Mouse (Mus musculus): ENCODE results near the gene Kctd4.
"Not testable (repeated sequence)": the region's sequence is repeated elsewhere in the genome, so short reads cannot be mapped to it uniquely, and the experiment has no call there.

Gene Kctd4

DNA sequence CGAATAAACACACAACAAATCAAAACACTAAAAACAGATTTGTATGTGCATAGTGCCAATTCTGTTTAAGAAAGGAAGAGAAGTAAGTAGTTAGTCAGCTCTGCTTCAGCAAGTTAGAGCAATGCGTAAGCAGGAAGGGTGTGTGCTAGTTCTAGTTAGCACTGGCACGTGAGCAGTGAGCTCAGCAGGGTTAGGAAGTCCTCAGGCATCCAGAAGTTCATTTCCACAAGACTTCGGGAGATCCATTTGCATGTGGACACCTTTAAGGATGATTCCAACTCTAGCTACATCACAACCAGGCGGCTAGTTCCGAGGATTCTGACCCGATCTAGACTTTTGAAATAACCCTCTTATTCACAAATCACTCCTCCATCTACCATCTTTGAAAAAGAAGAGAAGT lies at the start of gene Kctd4:
Kctd4 (plus strand) TSS at position 244 of the 400 bp plus-strand sequence.
- no peak for DNase-seq

DNA sequence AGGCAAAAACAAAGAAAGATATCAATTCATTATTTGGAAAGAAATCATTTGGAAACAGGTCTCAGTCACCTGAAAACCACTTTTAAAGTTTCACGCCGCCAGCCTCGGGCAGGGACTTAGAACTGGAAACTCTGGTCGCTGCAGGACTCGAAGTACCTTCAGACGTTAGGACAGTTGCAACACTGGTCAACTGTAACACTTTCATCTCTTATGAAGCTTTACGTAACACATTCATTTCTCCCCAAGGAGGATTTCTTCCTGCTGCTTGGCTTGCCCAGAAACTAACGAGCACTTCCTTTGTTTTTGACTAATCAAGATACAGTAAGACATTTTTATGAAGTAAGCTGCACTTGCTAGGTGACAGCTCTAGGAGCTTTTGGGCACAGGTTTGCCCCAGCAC lies 47.9 kb upstream of the Kctd4 start:
- DNase-seq, result no peak

DNA sequence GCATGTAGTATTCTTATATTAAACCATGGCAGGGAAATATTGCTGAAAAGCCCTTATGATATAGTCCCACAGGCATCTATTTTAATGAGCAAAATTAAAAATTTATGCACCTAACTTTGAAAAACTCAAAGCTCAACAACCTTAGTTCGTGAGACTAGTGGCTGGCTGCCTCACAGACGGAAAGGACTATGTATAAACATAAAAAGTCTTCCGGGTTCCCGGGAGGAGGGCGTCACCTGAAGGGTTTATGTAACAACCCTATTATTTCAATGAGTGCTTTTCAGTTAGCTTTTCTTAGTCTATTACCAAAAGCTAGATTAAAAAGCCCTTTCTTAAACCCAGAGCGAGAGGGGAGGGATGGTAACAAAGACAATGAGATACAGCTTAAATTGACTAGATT lies 42.8 kb upstream of the Kctd4 start:
- no peak for DNase-seq

DNA sequence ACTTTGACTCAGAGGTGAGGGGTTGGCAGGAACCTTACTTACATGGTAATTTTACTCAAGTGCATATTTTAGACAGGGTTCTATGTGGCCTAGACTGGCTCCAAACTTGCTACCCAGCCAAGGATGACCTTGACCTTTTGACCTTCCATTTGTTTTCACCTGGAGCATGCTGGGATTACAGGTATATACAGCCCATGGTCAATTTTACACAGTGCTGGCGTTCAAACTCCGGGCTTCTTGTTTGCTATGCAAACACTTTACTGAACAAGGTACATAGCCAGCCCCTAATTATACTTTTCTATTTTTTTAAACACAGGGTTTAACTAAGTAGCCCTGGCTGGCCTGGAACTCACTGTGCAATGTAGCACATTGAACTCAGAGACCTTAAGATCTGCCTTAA lies 42.1 kb upstream of the Kctd4 start:
- DNase-seq, result no peak

DNA sequence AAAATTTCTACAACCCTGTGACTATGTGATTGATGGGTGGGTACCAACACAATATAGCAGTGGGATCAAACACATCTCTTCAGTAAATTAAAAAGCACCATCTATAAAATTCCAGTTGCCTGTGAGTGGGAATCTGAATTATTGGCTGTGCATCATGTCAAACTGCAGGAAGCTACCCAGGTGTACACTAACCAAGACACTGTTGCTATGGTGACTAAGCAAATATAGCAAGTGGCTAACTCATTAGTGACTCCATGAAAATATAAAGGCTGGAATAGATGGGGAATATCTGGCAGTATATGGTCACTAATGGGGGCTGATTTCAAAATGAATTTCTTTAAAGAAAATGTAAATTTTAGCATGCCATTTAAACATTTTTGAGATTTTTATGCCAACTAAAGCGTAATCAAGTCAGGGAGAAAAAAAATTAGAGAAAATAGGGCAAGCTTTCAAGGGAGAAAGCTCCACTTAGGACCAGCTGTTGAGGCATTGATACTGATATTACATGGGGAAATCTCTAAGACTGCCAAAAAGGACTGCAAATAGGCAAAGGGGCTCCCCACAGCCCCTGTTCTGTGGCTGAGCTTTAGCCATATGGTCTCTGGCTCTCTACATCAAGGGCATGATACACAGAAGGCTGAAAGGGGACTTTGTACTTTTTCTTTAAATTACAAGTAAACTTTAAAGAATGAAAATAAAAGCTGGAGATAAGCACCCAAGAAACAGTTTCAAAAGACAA lies 31.3 kb upstream of the Kctd4 start:
- no peak for DNase-seq

DNA sequence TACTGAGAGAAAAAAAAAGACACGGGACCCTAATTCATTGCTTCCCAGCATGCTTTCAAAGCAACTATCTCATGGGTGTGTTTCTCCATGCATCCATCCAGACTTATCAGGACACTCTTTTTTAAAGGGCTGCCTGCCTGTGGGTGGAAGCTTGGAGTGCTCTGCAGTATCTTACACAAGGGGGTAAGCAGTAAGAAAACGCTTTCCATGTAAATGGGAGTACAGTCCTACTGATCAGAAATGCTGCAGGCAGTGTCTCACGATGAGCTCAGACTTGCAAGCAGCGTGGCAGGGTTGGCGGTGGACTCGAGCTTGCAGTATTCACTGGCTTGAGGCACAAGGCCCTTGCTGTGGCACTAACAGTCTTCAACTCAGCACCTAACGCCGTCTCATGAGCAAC lies 25.1 kb upstream of the Kctd4 start:
- not testable (repeated sequence) for DNase-seq

DNA sequence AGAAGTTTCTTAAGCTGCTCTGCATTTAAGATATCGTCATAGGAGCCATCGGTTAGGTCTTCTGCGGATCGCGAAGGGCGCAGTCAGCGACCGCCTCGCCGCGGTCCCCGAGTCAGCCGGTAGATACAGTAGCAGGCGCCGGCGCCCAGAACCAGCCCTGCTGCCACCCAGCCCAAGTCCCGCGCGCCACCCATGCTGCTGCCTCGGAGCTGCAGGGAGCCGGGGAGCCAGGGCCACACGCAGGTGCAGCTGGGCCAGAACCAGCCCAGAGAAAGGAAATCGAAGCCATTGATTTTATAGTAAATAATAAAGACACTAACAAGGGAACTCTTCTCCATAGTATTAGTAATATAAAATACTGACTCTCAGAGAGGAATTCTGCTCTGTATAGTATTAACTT lies 23.5 kb upstream of the Kctd4 start:
- no peak for DNase-seq

DNA sequence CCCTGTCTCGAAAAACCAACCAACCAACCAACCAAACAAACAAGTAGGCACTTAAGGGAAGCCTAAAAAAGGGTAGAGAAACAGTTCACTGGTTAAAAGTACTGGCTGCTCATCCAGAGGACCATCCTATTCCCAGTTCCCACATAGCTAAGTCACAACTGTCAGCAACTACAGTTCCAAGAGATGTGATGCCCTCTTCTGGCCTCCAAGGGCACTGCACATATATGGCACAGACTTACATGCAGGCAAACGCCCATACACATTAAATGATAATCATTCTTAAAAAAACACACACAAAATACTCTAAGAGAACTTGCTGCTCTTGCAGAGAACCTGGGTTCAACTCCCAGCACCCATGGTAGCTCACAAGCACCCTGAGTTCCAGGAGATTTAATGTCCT lies 20.4 kb upstream of the Kctd4 start:
- DNase-seq, result peak; percentile 15

DNA sequence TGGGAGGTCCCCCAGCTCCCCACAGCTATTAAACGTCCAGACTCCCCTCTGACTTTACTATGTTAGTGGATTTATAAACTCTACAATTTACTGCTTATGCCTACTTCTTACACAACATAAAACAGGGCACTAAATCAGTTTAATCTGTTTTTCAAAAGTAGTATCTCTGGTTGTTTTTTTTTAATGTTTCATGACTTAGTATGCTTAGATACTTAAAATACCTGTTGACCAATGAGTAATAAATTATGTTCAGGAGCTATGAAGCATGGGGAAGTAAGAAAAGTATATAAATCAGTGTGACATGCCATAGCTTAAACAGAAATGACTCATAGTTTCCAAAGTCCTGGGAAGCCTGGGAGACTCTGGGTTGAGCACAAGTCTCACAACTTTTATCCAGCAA lies 17.1 kb upstream of the Kctd4 start:
- no peak for DNase-seq

DNA sequence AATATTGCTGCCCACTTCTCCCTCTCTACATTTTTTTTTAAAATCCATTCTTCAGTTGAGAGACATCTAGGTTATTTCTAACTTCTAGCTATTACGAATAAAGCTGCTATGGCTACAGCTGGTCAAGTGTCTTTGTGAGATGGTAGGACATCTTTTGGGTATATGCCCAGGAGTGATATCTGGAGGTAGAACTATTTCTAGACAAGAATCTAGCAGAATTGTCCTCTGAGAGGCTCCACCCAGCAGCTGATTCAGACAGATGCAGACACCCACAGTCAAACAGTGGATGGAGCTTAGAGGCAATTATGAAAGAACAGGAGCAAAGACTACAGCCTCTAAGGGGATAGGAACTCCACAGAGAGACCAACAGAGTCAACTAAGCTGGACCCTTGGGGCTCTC lies 13.3 kb upstream of the Kctd4 start:
- no peak for DNase-seq

DNA sequence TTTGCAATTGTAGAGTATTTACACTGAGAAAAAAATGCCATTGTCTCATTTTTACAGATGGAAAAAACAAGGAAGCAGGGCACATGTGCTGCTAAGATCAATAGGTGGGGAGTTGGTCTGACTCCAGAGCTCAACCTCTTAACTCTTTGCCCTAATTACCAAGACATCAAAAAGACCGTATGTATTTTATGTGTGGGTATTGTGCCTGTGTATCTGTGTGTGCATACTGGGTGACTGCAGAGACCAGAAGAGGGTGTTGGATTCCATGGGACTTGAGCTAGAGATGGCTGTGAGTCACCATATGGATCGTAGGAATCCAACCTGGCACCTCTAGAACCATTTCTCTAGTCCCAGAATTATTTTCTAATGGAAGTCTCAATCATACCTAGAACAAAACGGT lies 12.4 kb upstream of the Kctd4 start:
- no peak for DNase-seq

DNA sequence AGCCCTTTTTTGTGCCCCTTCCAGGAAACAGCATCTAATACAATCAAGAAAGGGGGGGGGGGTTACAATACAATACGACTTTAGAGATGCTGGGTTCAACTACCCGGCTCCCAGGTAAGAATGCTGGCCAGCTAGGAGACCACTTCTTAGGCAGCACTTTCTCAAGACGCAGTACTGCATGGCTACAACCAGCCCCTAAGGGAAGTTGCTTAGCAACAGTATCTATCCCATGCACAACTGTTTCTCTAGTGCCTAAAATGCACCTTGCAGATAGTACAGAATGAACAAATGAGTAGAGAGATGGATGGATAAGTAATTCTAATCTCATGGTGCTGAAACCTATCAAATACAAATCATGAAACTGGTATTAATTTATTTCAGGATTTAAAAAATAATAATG lies 7.1 kb upstream of the Kctd4 start:
- DNase-seq, result no peak

DNA sequence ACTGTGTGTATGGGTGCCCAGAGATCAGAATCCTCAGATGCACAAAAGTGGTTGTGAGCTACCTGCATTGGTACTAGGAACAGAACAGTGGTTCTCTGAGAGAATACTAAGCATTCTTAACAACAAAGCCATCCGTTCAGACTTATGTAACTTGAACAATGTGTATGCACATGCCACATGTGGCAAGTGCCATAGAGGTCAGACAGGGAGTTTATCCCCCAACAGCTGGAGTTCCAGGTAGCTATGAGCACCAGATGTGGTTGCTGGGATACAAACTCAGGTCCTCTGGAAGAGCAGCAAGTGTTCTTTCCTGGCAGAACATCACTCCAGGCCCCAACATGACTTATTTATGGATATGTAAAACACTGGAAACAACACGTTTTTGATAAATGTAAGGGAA lies 1.8 kb upstream of the Kctd4 start:
- no peak for DNase-seq

DNA sequence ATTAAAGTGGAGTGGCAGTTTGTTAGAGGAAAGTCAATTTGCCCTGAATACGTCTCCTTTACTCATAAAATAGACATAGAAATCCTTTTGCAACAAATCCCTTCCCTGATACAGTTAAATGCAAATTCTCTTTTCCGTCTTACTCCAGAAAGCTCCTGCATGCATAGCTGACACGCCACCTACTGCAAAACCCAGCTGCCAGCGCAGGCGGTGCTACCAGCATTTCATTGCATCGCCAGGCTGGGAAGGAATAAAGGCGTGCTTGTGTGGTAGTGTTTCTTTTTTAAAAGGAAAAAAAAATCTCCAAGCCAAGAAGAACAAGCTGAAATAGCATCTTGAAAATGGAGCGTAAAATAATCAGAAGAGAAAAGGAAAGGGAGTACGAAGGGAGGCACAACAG lies 7.4 kb downstream of the Kctd4 start:
- DNase-seq, result no peak

DNA sequence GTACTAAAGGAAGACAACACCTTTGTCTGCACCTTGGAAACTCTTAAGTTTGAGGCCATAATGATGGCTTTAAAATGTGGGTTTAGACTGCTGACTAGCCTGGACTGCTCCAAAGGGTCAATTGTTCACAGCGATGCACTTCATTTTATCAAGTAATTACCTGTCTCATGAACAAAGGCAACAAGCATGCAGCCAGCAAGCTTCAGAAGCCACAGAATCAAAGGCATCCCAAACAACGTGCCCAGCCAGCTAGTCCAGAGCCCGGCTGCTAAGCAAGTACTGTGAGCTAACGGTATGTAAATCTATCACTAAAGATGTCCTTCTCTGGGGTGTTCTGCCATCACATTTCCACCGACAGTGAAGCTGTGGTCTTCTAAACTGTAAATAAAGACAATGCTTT lies 8.4 kb downstream of the Kctd4 start:
- no peak for DNase-seq

DNA sequence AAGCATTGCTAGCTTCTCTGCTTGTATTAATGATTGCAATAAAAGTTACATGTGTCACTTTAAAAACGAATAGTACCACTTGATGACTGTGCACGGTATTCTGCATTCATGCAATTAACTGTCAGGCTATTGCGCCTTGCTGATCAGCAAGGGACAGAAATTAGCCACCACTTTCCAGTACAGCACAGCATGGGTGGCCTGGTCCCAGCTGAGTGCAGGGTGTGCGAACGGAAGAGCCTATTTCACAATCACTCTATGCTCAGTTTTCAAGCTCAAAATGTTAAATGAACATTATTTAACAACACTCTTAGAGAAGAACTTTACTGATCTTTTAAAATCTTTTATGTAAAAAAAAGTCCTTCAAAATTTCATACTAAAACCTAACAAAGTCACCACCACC lies 9.2 kb downstream of the Kctd4 start:
- no peak for DNase-seq

DNA sequence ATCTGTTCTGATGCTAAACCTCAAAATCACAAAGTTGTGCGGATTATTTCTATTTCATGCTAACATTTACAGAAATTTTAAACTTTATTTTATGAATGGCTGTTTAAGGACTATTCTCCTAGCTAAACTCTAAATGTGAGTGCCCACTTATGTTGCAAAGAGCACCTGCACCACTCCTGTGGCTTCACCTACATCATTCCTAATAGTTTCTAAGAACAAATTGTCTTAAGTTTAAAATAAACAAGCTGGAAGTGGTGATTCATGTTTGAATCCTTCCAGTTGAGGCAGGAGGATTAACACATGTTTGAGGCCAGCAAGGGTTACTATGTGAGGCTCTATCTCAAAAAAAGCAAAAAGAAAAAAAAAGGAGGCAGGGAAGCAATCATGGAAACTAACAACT lies 9.6 kb downstream of the Kctd4 start:
- no peak for DNase-seq

DNA sequence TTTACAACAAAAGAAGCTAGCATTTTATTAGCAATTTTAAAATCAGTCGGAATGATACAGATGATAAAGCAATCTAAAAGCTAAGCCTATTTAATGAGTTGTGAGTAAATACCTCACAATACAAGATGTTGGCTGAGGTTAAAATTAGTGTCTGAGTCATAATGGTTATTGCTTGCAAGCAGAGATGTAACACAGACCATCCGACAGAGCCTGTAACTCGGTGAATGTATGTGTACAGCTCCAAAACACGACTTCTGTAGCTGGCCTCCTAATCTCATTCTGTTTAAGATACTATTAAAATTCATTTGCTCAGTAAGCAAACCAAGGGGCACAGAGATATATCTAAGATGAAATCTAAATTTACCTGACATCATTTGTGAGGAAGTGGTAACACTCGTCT lies 12.5 kb downstream of the Kctd4 start:
- no peak for DNase-seq

DNA sequence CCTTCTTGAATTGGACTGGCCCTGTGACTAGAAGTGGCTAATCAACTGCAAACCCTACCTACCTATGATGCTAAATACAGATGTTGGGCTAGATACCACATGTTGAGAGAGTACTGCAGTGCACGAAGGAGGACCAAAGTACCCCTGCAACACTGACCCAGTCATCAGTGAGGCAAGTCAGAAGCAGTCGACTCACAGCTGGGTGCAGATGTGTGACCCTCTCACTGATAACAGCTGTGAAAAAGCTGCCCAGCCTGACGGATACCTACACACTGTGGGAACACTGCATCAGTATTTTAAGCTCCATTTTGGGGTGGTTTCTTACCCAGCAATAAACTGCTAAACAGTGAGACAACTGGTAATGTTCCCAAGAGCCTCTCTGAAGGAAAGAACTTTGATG lies 21.3 kb downstream of the Kctd4 start:
- no peak for DNase-seq

DNA sequence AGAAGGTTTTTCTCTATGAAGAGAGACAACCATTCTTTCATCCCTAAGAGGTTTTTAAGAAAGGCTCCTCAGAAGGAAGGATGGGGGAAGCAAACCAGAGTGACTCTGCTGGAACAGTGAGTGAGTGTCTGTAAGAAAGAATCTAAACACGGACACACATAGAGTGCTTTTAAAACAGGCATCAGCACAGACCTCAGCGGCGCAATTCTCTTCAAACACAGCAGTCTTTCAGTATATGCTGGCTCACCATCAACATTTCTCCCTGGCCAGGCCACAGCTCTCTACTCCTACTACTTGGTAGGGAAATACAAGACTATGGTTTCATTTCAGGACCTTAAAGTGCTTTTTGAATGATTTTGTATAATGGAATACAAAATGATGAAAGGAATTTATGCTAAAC lies 26.4 kb downstream of the Kctd4 start:
- no peak for DNase-seq

DNA sequence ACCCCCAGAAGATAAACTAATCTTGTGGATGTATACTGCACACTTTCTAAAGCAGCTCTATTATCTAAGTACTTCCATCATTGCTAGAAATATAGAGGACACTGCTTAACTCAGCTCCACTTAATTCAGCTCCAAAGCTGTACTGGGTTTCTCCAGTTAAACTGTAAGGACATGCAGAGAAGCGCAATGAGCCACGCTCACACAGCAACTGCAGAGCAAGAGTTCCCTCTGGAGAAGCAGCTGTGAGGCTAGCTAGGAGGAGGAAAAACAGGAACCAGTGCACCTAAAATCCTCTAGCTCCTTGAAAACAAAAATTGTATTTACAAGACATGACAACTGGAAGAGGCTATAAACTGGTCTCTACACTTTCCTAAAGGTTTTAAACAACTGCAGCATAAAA lies 29.1 kb downstream of the Kctd4 start:
- no peak for DNase-seq

DNA sequence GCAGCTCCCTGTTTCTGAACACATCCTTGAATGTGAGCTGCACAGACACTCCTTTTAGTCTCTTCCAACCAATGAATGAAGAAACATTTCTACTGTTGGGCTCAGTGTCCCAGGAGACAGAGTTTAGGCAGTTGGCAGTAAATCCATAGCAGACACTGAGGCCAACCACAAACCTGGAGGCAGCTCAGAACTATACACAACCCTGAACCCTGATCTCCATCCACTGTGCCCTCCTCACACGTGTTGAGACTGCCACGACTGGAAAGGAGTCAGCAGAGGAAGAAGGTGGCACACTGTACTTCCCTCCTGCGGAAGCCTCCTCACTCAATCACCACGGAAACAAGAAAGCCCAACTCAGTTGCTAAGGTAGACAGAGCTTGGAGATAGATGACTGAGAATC lies 30.3 kb downstream of the Kctd4 start:
- no peak for DNase-seq

DNA sequence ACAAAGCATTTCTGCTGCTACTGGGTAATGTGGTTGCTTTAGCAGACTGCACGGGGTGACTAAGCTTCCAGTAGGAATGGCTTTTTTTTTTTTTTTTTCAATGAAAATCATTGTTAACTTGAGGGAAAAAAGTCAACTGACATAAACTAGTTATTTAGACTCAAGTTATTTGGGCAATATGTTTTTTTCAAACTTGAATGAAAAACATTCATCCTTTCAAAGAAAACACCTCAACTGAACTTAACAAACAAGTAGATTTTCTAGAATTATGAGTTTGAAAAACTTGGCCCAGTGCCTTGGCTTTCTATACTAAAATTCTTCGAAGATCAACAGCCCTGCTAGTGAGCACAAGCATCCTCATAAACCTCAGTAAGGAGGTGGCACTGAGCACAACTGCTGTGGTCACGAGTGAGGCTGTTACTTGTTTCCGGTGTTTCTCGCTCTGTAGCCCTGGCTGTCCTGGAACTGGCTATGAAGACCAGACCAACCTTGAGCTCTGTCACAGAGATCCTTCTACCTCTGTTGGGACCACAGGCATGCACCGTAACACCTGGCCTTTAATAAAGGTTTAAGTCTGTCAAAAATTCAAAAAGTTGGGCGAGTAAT lies 32.2 kb downstream of the Kctd4 start:
- DNase-seq, result no peak

DNA sequence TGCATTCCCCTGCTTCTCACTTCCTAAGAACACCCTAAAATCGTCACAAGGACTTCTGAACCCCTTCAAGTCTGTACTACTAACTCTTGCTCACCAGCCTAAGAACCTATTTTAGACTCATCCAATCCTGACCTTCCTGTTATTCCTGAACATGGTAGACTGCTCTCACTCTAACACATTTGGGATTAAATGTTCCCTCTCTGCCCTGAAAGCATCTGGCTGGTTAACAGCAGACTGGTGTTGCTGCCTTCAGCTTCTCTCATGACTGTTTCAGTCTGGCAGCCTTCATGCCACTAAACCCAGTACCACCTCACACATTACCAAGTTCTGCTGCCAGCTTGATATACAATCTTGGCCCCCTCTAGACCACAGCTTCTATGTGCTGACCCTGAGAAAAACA lies 34.4 kb downstream of the Kctd4 start:
- DNase-seq, result no peak

DNA sequence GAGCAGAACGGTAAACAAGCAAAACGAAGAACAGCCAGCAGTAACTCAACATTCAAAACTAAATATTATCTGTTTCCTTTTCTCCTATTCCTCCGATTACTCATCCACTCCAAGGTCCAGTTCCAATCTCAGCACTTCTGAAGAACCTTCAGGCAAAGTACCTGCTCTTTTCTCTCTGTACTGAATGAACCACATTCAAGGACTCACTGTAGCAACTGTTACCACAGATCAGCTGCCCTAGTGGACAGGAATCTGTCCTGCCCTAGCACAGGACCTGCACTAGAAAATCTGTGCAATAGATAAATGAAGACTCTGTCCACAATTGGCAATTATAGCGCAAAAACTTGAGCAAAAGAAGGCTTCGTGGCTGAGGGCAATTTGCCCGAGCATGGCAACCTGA lies 36.1 kb downstream of the Kctd4 start:
- no peak for DNase-seq
